Mouse (Mus musculus): Measurements from ENCODE around the gene Ssh2.

GRCm38 (mm10) chr11:77267401-77267800 lies 51.3 kb downstream of the Ssh2 start:
- TF ChIP-seq POLR2A (IDR thresholded peaks at IDR 0.05; ENCODE audit: extremely low read depth, insufficient read depth, low read length) (no peak), CTCF (IDR thresholded peaks at IDR 0.05; ENCODE audit: extremely low read depth, insufficient read depth, low read length) (no peak)
